Comparison of ENCODE assay signal across 13 mouse cellular contexts in genomic region chr3:98036161-98036560, GRCm38 (mm10). TPM values are rescaled to one million over a fixed set of nuclear protein-coding genes. Genes with fewer than 3 reads are reported as not detected.
A peak's percentile ranks its signal among the peaks of the same experiment; 100 is the strongest.
DNase-seq lines count a peak whose midpoint lies in the region; ATAC-seq and TF ChIP-seq lines count a peak whose summit lies in the region.
"Had no signal": no experiment of that assay in that cellular context is flagged by ENCODE, and none has a peak within 500 bp of the region (broad histone marks: within the 10 kb centered on the region; RNA-seq: fewer than 3 reads in every experiment).

No protein-coding gene starts in this region.

- H3K27me3 ChIP-seq in kidney, embryonic 14.5 days (ENCODE audit: control insufficient read depth, insufficient read depth, low read length), result no peaks in the 10 kb centered on the region
- no peaks in the 10 kb centered on the region for H3K27me3 ChIP-seq in midbrain, embryonic 11.5 days (ENCODE audit: control insufficient read depth, insufficient read depth, low read length)
- H3K27me3 ChIP-seq in midbrain, embryonic 13.5 days, result no peaks in the 10 kb centered on the region
- no peaks in the 10 kb centered on the region for H3K27me3 ChIP-seq in intestine, embryonic 14.5 days (replicated peaks; ENCODE audit: control insufficient read depth, insufficient read depth, low read length)
- H3K27me3 ChIP-seq: forebrain, embryonic 13.5 days had no signal

- WGBS in kidney, embryonic 14.5 days, result 45% methylated on average over 6 of the region's 6 CpGs
- 57% methylated on average over 6 of the region's 6 CpGs for WGBS in midbrain, embryonic 11.5 days
- 56% methylated on average over 6 of the region's 6 CpGs for WGBS in midbrain, embryonic 13.5 days
- WGBS in intestine, embryonic 14.5 days, result 16% methylated on average over 6 of the region's 6 CpGs
- 74% methylated on average over 6 of the region's 6 CpGs for WGBS in olfactory bulb, adult 2 months

- H3K4me1 ChIP-seq in kidney, embryonic 14.5 days (ENCODE audit: control insufficient read depth, insufficient read depth, low read length), result peaks cover 85% of the 10 kb centered on the region
- peaks cover 18% of the 10 kb centered on the region for H3K4me1 ChIP-seq in midbrain, embryonic 11.5 days (ENCODE audit: control insufficient read depth, insufficient read depth, low read length)
- H3K4me1 ChIP-seq in midbrain, embryonic 13.5 days (replicated peaks), result peaks cover 30% of the 10 kb centered on the region
- peaks cover 64% of the 10 kb centered on the region for H3K4me1 ChIP-seq in intestine, embryonic 14.5 days (replicated peaks; ENCODE audit: control insufficient read depth, insufficient read depth, low read length)
- H3K4me1 ChIP-seq in olfactory bulb, adult 2 months (ENCODE audit: control insufficient read depth, insufficient read depth, low read length), result peaks cover 30% of the 10 kb centered on the region

- TF ChIP-seq CTCF in olfactory bulb, adult 2 months (IDR thresholded peaks at IDR 0.05; ENCODE audit: insufficient read depth, low read depth, low read length), result no peak

- ATAC-seq in kidney, embryonic 14.5 days (ENCODE audit: low FRiP score, low TSS enrichment), result 0 out of 2 replicates have a peak, but pooled peaks have one; percentile 16
- ATAC-seq in midbrain, embryonic 11.5 days (ENCODE audit: low FRiP score), result peak; percentile 60; the same call in 1 of the 2 replicates
- no peak for ATAC-seq in midbrain, embryonic 13.5 days
- ATAC-seq in intestine, embryonic 14.5 days (replicated peaks; ENCODE audit: low FRiP score, low TSS enrichment, low read depth), result peak; percentile 76
- ATAC-seq: forebrain, embryonic 13.5 days had no signal

- H3K4me2 ChIP-seq in kidney, embryonic 14.5 days (replicated peaks; ENCODE audit: low read depth, low read length), result no peak overlapping the region
- no peak overlapping the region for H3K4me2 ChIP-seq in midbrain, embryonic 11.5 days
- H3K4me2 ChIP-seq in midbrain, embryonic 13.5 days (replicated peaks), result no peak overlapping the region
- H3K4me2 ChIP-seq in intestine, embryonic 14.5 days (ENCODE audit: low read length), result no peak overlapping the region; the same call in 1 of the 2 replicates
- H3K4me2 ChIP-seq: liver, embryonic 11.5 days had no signal

- H3K9me3 ChIP-seq in kidney, embryonic 14.5 days (ENCODE audit: control insufficient read depth, low read length), result no peaks in the 10 kb centered on the region
- no peaks in the 10 kb centered on the region for H3K9me3 ChIP-seq in midbrain, embryonic 11.5 days (ENCODE audit: control insufficient read depth, low read length)
- H3K9me3 ChIP-seq in midbrain, embryonic 13.5 days, result no peaks in the 10 kb centered on the region
- H3K9me3 ChIP-seq in intestine, embryonic 14.5 days (ENCODE audit: control insufficient read depth, low read length), result 0 out of 2 replicates have a peak, but pooled peaks cover under 1% of the 10 kb centered on the region
- H3K9me3 ChIP-seq: forebrain, embryonic 13.5 days had no signal

- H3K36me3 ChIP-seq in kidney, embryonic 14.5 days (ENCODE audit: control insufficient read depth, insufficient read depth, low read length), result no peaks in the 10 kb centered on the region; the same call in 1 of the 2 replicates
- no peaks in the 10 kb centered on the region for H3K36me3 ChIP-seq in midbrain, embryonic 11.5 days (ENCODE audit: control insufficient read depth, insufficient read depth, low read length)
- no peaks in the 10 kb centered on the region for H3K36me3 ChIP-seq in midbrain, embryonic 13.5 days
- no peaks in the 10 kb centered on the region for H3K36me3 ChIP-seq in intestine, embryonic 14.5 days (ENCODE audit: control insufficient read depth, insufficient read depth, low read length)

- peak overlapping the region; percentile 63; the same call in 1 of the 2 replicates for H3K27ac ChIP-seq in kidney, embryonic 14.5 days (ENCODE audit: low read depth, low read length)
- no peak overlapping the region for H3K27ac ChIP-seq in midbrain, embryonic 11.5 days (ENCODE audit: low read depth, low read length)
- H3K27ac ChIP-seq in midbrain, embryonic 13.5 days, result no peak overlapping the region
- peak overlapping the region; percentile 64; the same call in 1 of the 2 replicates for H3K27ac ChIP-seq in intestine, embryonic 14.5 days (ENCODE audit: low read depth)
- 0 out of 2 replicates have a peak overlapping the region, but pooled peaks have one; percentile 22 for H3K27ac ChIP-seq in olfactory bulb, adult 2 months (ENCODE audit: insufficient read depth, low read depth, low read length)

- H3K4me3 ChIP-seq in kidney, embryonic 14.5 days (ENCODE audit: low read length), result no peak overlapping the region
- H3K4me3 ChIP-seq in midbrain, embryonic 11.5 days (ENCODE audit: low read depth, low read length), result no peak overlapping the region
- no peak overlapping the region for H3K4me3 ChIP-seq in midbrain, embryonic 13.5 days (replicated peaks)
- no peak overlapping the region for H3K4me3 ChIP-seq in intestine, embryonic 14.5 days (ENCODE audit: low read depth, low read length)
- no peak overlapping the region for H3K4me3 ChIP-seq in olfactory bulb, adult 2 months (ENCODE audit: insufficient read depth, low read depth, low read length)
- H3K4me3 ChIP-seq: forebrain, embryonic 13.5 days had no signal

- TF ChIP-seq POLR2A in olfactory bulb, adult 2 months (IDR thresholded peaks at IDR 0.05; ENCODE audit: insufficient read depth, low read depth, low read length), result no peak

- no peak for DNase-seq in kidney, adult 11 months
- no peak for DNase-seq in midbrain, embryonic 11.5 days (ENCODE audit: low spot score, missing footprints)
- no peak for DNase-seq in intestine, embryonic 14.5 days (ENCODE audit: low spot score)
- DNase-seq in retina, embryonic 14.5 days (ENCODE audit: low spot score), result no peak
- no peak for DNase-seq in c-Kit-positive CD71-positive TER-119-positive erythroid progenitor cells, embryonic 14.5 days (ENCODE audit: low spot score)
- DNase-seq: adrenal gland, postnatal 25 days; cerebellum, adult 11 months; spleen, adult 18-20 months had no signal

- no peak overlapping the region for H3K9ac ChIP-seq in kidney, embryonic 14.5 days (ENCODE audit: low read depth, low read length)
- no peak overlapping the region for H3K9ac ChIP-seq in midbrain, embryonic 11.5 days (ENCODE audit: low read length)
- no peak overlapping the region for H3K9ac ChIP-seq in midbrain, embryonic 13.5 days (replicated peaks)
- H3K9ac ChIP-seq in intestine, embryonic 14.5 days (ENCODE audit: low read length), result no peak overlapping the region
- H3K9ac ChIP-seq: forebrain, embryonic 13.5 days had no signal

RNA-seq across cellular contexts. Expression of gene Notch2, which starts 22.8 kb away (rescaled TPM):
- 34.4 and 42.7 TPM in 2 replicates for polyA plus RNA-seq in kidney, embryonic 14.5 days (2014; fragmentation: Nextera tagmentation; extraction: Ambion mirVana)
- 17.0 and 17.6 TPM in 2 replicates for polyA plus RNA-seq in midbrain, embryonic 11.5 days (2014; fragmentation: Nextera tagmentation; extraction: Ambion mirVana)
- 9.0 and 10.0 TPM in 2 replicates for polyA plus RNA-seq in midbrain, embryonic 13.5 days (2015; fragmentation: Nextera tagmentation; extraction: Ambion mirVana)
- polyA plus RNA-seq in intestine, embryonic 14.5 days (2014; fragmentation: Nextera tagmentation; extraction: Ambion mirVana), result 30.0 and 30.8 TPM in 2 replicates
- polyA plus RNA-seq in olfactory bulb, adult 2 months (2012; ENCODE audit: insufficient read depth, insufficient read length, low replicate concordance, missing spikeins), result 43.4 TPM in 1 of 2 replicates, not detected in the other

Comparison
In these comparisons a context has a peak if more than half of its experiments do, and no peak if none do; other contexts are left out.
1. H3K27ac ChIP-seq: peak in kidney, embryonic 14.5 days (single experiment), intestine, embryonic 14.5 days (single experiment) and olfactory bulb, adult 2 months (single experiment); none in midbrain, embryonic 11.5 days (single experiment) and midbrain, embryonic 13.5 days (single experiment).